Mouse (Mus musculus) lung, adult 2 months (tissue): ENCODE results near the gene Tmem210. TPM values are rescaled to one million over a fixed set of nuclear protein-coding genes. Genes with fewer than 3 reads are reported as not detected.

Experiments
- DNase-seq: peaks from one replicate; pipeline ENCODE4 v3.0.0; 2022
- H3K4me1 ChIP-seq: fragments of 200-500 bp; 2 replicates; pipeline ENCODE4 v1.6.1; 2011; ENCODE audit warnings: low read length; ENCODE audit not compliant: control insufficient read depth, insufficient read depth
- H3K4me3 ChIP-seq: fragments of 200-500 bp; replicated peaks from 2 replicates; pipeline ENCODE3; 2011; ENCODE audit warnings: low read depth, mild to moderate bottlenecking, control low read depth, low read length; ENCODE audit errors: extremely low read depth
- CTCF ChIP-seq: fragments of 200-500 bp; IDR thresholded peaks from 2 replicates; pipeline ENCODE4 v1.5.1; 2011; ENCODE audit warnings: mild to moderate bottlenecking, low read length, control low read depth; ENCODE audit not compliant: insufficient read depth
- POLR2A ChIP-seq: fragments of 200-500 bp; IDR thresholded peaks from 2 replicates; pipeline ENCODE4 v1.6.1; 2011; ENCODE audit warnings: low read depth, mild to moderate bottlenecking, control low read depth, low read length, borderline replicate concordance; ENCODE audit errors: extremely low read depth
- WGBS: fragments of 180-500 bp; shearing (Covaris S2); methylation state at CpG from one replicate; pipeline ENCODE4 v1.1.7; 2018; 5-methylcytosine and 5-hydroxymethylcytosine counted together
- polyA plus RNA-seq: library from polyadenylated mRNA; depleted of rRNA; stranded (reverse); fragments of >200 nt; gene quantifications from 2 replicates; pipeline ENCODE4 v1.2.3, GENCODE M21; 2012

Gene Tmem210
- polyA plus RNA-seq, 1 experiment: not detected

DNA sequence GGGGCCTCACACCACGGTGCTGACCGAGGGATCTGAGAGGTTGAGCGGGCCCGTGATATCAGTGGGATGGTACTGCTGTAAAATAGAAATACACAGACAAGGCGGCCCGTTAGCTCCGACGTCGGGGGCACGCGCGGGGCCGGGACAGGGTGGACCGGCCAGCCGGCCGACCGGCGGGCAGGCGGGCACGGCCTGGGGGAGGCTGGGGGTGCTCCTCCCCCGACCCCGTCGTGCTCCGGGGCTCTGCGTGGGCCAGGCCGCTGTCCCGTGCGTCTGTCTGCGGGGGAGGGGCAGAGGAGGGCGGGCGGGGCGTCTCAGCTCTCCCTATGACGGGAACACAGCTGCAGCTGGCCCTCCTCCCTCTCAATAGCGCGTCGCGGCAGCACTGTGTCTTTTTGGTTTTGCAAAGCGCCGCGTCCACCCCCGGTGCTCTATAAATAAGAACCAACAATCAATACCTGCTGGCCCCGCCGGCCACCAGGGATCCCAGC lies 4.2 kb downstream of the Tmem210 start:
- 5% methylated on average over 43 of the region's 43 CpGs for WGBS
- DNase-seq: peak; percentile 48
- Histone ChIP-seq H3K4me3 (peak overlapping the region; percentile 19), H3K4me1 (peaks cover 11% of the 10 kb centered on the region; the same call in 1 of the 2 replicates)
- no peak for TF ChIP-seq CTCF
- TF ChIP-seq POLR2A: peak; percentile 54; the same call in 1 of the 2 replicates

DNA sequence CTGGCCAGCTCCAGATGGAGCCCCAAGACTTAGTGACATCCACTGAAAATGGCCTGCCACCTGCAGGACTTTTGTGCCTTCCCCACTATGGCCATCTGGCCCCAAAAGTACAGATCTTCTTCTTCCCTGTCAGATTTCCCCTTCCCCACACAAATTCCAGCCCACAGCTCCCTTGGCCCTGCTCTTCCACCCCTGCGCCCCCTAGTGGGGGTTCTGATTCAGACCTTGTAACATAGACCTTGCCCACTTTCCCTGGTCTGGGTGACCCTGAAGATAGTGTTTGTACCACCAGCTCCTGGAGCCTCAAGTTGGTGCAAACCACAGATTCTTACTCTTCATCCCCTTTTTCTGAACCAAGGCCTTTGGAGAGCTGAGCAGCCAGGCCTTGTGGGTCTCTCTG lies 4.9 kb downstream of the Tmem210 start:
- peaks cover 6% of the 10 kb centered on the region; the same call in 1 of the 2 replicates for H3K4me1 ChIP-seq
- WGBS: 0% methylated on average over 1 of the region's 1 CpGs
- H3K4me3 ChIP-seq: no peak overlapping the region
- peak; percentile 79 for DNase-seq
- TF ChIP-seq POLR2A: no peak
- TF ChIP-seq CTCF: peak; percentile 75

- Histone ChIP-seq H3K4me1 (peaks cover 6% of the 10 kb centered on the region; the same call in 1 of the 2 replicates), H3K4me3 (no peak overlapping the region)
- DNase-seq: no peak
- TF ChIP-seq POLR2A: no peak
- TF ChIP-seq CTCF: no peak
- WGBS: 71% methylated on average over 9 of the region's 9 CpGs
These were observed 5.8 kb downstream of the Tmem210 start for GRCm38 (mm10) chr2:25293706-25294105.

GRCm38 (mm10) chr2:25297093-25297492 lies 9.1 kb downstream of the Tmem210 start:
- no peak for DNase-seq
- WGBS: 75% methylated on average over 8 of the region's 8 CpGs
- no peak for TF ChIP-seq POLR2A
- no peak for TF ChIP-seq CTCF
- Histone ChIP-seq H3K4me3 (no peak overlapping the region), H3K4me1 (no peaks in the 10 kb centered on the region)

- H3K4me1 ChIP-seq: no peaks in the 10 kb centered on the region
- no peak for TF ChIP-seq POLR2A
- no peak for TF ChIP-seq CTCF
- no peak overlapping the region for H3K4me3 ChIP-seq
- 73% methylated on average over 10 of the region's 10 CpGs for WGBS
- DNase-seq: no peak
These were observed 10.1 kb downstream of the Tmem210 start for GRCm38 (mm10) chr2:25298046-25298445.

DNA sequence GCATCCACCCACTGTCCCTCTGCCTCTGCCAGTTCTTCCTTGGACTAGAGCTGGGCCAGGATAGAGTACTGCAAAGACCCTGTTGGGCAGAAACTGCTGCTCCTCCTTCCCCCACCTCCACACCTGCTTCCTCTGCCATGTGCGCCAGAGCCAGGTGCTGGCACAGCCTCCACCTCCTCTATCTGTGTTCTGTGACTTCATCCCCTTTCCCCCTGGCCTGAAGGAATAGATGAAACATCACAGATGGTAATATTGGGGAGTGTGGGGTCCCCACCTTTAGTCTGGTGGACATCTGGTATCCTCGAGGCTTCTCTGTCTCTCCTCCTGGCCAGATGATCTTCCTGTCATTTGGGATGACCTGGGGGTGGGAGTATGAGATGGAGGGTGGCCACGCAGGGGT lies 15.5 kb downstream of the Tmem210 start:
- DNase-seq: no peak
- 0 out of 2 replicates have a peak, but pooled peaks cover 3% of the 10 kb centered on the region for H3K4me1 ChIP-seq
- no peak overlapping the region for H3K4me3 ChIP-seq
- no peak for TF ChIP-seq CTCF
- TF ChIP-seq POLR2A: no peak
- 64% methylated on average over 3 of the region's 3 CpGs for WGBS

DNA sequence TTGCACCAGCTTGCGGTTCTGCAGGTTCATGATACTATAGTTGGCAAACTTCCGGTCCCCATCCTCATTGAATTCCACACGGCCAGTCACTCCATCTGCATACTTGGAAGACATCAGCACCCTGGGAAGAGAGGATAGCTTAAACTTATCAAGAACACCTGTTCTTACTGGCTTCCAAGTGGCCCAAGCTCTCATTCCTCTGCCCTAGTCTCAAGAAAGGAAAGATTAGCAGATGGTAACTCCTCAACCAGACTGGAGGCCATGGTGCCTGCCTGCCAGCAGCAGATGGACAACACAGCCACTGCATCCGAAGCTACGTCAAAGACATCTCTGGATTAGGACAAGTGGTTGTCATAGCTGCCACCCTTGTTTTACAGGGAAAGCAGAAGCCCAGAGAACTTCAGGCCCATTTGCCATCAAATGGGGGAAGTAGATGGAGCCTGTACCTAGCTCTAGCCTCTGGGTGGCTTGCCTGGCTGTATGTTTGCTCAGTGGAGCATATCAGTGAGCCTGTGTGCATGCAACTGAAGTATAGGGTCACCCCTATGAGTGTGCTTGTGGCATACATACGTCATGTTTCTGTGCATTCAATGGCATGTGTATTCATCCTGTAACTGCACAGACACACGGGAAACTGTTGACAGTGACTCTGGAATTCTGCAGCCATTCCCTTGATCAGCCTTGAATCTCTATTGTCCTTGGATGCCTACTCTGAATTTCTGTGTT lies 16.1 kb downstream of the Tmem210 start:
- no peak for DNase-seq
- 66% methylated on average over 7 of the region's 7 CpGs for WGBS
- no peak for TF ChIP-seq CTCF
- TF ChIP-seq POLR2A: no peak
- H3K4me3 ChIP-seq: no peak overlapping the region
- H3K4me1 ChIP-seq: 0 out of 2 replicates have a peak, but pooled peaks cover 3% of the 10 kb centered on the region

- no peak for DNase-seq
- 2% methylated on average over 45 of the region's 45 CpGs for WGBS
- Histone ChIP-seq H3K4me3 (peak overlapping the region; percentile 12), H3K4me1 (0 out of 2 replicates have a peak, but pooled peaks cover 3% of the 10 kb centered on the region)
- TF ChIP-seq CTCF (no peak), POLR2A (no peak)
These were observed 17.0 kb downstream of the Tmem210 start for GRCm38 (mm10) chr2:25304657-25305541.
